Mouse (Mus musculus) E14TG2a.4 (cell line): ENCODE measurements around the gene Hnrnpul1.
A peak's percentile ranks its signal among the peaks of the same experiment; 100 is the strongest.

Source experiments
- H3K27me3 ChIP-seq: 2 replicates; pipeline ENCODE4 v1.6.1; 2014; ENCODE audit warnings: low read length, control low read depth; ENCODE audit not compliant: insufficient read depth
- H3K36me3 ChIP-seq: 2 replicates; pipeline ENCODE4 v1.6.1; 2014; ENCODE audit warnings: low read length, control low read depth; ENCODE audit not compliant: insufficient read depth
- H3K4me1 ChIP-seq: replicated peaks from 2 replicates; pipeline ENCODE4 v1.6.1; 2014; ENCODE audit warnings: low read depth, low read length, control low read depth
- H3K4me3 ChIP-seq: replicated peaks from 2 replicates; pipeline ENCODE4 v1.5.1; 2014; ENCODE audit warnings: mild to moderate bottlenecking, low read length
- H3K9me3 ChIP-seq: 2 replicates; pipeline ENCODE4 v1.6.1; 2014; ENCODE audit warnings: low read length, control low read depth
- CTCF ChIP-seq: conservative IDR thresholded peaks from 2 replicates; pipeline ENCODE4 v1.5.1; 2014; ENCODE audit warnings: low read length
- NANOG ChIP-seq: IDR thresholded peaks from 2 replicates; pipeline ENCODE4 v1.6.1; 2014; ENCODE audit warnings: borderline replicate concordance, low read length, mixed read lengths
- POU5F1 ChIP-seq: IDR thresholded peaks from 2 replicates; pipeline ENCODE4 v1.6.1; 2014; ENCODE audit warnings: low read length, borderline replicate concordance

Gene Hnrnpul1

DNA sequence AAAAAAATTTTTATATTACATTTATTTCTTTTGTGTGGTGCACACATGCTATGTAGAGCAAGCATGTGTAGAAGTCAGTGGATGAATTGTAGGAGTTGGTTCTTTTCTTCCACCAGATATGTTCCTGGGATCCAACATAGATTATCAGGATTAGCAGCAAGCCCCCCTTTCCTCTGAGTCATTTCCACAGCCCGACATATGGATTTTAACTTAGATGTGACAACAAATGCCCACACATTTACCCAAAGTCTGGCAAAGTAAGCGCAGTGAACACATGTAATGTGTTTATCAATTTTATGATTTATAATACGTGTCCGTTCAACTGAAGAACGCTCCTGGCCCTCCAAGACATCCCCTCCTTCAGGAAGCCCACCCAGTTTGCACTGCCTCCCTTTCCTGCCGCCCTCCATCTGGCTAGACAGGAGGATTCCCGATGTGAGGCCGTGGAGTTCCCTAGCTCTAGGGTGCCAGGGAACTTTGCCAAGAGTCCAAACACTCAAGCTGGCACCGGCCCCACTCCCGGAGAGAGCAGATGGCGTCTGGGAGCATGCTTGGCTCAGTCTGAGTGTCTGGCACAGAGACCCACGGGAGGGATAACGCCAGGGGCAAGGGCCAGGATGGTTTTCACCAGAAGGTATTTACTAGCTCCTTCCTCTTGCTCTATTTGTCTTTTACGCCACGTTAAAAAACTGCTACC is 78.3 kb downstream of the Hnrnpul1 start:
- Histone ChIP-seq H3K36me3 (peaks cover 14% of the 10 kb centered on the region), H3K4me1 (peaks cover 48% of the 10 kb centered on the region), H3K4me3 (no peak overlapping the region), H3K9me3 (no peaks in the 10 kb centered on the region), H3K27me3 (peaks cover 46% of the 10 kb centered on the region)
- TF ChIP-seq POU5F1: no peak
- TF ChIP-seq CTCF: no peak
- TF ChIP-seq NANOG: no peak

GRCm38 (mm10) chr7:25675405-25675804 is 79.2 kb downstream of the Hnrnpul1 start:
- Histone ChIP-seq H3K36me3 (peaks cover 22% of the 10 kb centered on the region), H3K4me3 (peak overlapping the region; percentile 81), H3K27me3 (peaks cover 46% of the 10 kb centered on the region), H3K9me3 (no peaks in the 10 kb centered on the region), H3K4me1 (peaks cover 53% of the 10 kb centered on the region)
- TF ChIP-seq POU5F1 (no peak), CTCF (no peak), NANOG (no peak)

GRCm38 (mm10) chr7:25674719-25675300 is 79.7 kb downstream of the Hnrnpul1 start, which contains the start of gene Tmem91:
Gene Tmem91, minus strand, starts transcription at chr7:25675166.
- Histone ChIP-seq H3K4me3 (peak within 1 kb of the TSS; percentile 81), H3K9me3 (no peaks in the 10 kb centered on the region), H3K27me3 (peaks cover 46% of the 10 kb centered on the region), H3K4me1 (peaks cover 53% of the 10 kb centered on the region), H3K36me3 (peaks cover 24% of the 10 kb centered on the region)
- no peak for TF ChIP-seq CTCF
- no peak for TF ChIP-seq NANOG
- TF ChIP-seq POU5F1: no peak

GRCm38 (mm10) chr7:25674297-25674696 is 80.3 kb downstream of the Hnrnpul1 start:
- peaks cover 26% of the 10 kb centered on the region for H3K36me3 ChIP-seq
- peaks cover 45% of the 10 kb centered on the region for H3K27me3 ChIP-seq
- peaks cover 58% of the 10 kb centered on the region for H3K4me1 ChIP-seq
- TF ChIP-seq POU5F1: no peak
- no peak for TF ChIP-seq CTCF
- no peak for TF ChIP-seq NANOG
- H3K4me3 ChIP-seq: peak overlapping the region; percentile 81
- no peaks in the 10 kb centered on the region for H3K9me3 ChIP-seq

GRCm38 (mm10) chr7:25672442-25672841 is 82.1 kb downstream of the Hnrnpul1 start:
- H3K27me3 ChIP-seq: peaks cover 39% of the 10 kb centered on the region
- H3K4me1 ChIP-seq: peaks cover 68% of the 10 kb centered on the region
- peaks cover 45% of the 10 kb centered on the region for H3K36me3 ChIP-seq
- H3K9me3 ChIP-seq: no peaks in the 10 kb centered on the region
- H3K4me3 ChIP-seq: no peak overlapping the region
- TF ChIP-seq POU5F1 (no peak), CTCF (peak; percentile 73)

DNA sequence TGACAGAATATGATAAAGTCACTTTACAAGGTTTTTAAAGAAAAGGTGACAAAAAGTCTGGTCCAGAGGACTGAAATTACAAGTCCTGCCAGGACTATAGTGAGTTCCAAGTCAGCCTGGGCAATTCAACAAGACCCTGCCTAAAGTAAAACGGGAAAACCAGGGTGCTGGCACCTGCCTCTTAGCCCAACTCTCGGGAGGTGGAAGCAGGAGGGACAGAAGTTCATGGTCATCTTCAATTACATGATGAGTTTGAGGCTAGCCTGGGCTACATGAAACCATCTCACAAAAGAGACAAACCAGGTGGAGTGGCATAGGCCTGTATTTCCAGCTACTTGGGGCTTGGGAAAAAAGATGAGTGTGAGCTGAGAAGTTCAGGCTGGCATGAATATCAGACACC is 82.9 kb downstream of the Hnrnpul1 start:
- peaks cover 36% of the 10 kb centered on the region for H3K27me3 ChIP-seq
- H3K36me3 ChIP-seq: peaks cover 52% of the 10 kb centered on the region
- TF ChIP-seq POU5F1 (no peak), CTCF (no peak), NANOG (no peak)
- no peaks in the 10 kb centered on the region for H3K9me3 ChIP-seq
- H3K4me1 ChIP-seq: peaks cover 75% of the 10 kb centered on the region
- no peak overlapping the region for H3K4me3 ChIP-seq
